Mouse (Mus musculus) heart, postnatal 0 days (tissue): Measurements from ENCODE around the gene Tmem132c. TPM values are rescaled to one million over a fixed set of nuclear protein-coding genes. Genes with fewer than 3 reads are reported as not detected.

Source experiments
- ATAC-seq: fragments of 200-750 bp; cut with Nextera tagmentation; 2 replicates; pipeline ENCODE4 v1.8.0; 2017; ENCODE audit warnings: low read depth, moderate number of reproducible peaks, moderate library complexity; ENCODE audit not compliant: insufficient read depth
- DNase-seq: peaks from one replicate; pipeline ENCODE4 v3.0.0-alpha.2; 2016; ENCODE audit warnings: low spot score
- H3K27ac ChIP-seq: fragments of 300-500 bp; sonication (generic); 2 replicates; pipeline ENCODE4 v1.5.1; 2014; ENCODE audit warnings: low read depth, mild to moderate bottlenecking
- H3K27me3 ChIP-seq: fragments of 300-500 bp; sonication (generic); 2 replicates; pipeline ENCODE4 v1.6.1; 2014; ENCODE audit warnings: low read length, mixed read lengths; ENCODE audit not compliant: control insufficient read depth, insufficient read depth
- H3K36me3 ChIP-seq: fragments of 300-500 bp; sonication (generic); replicated peaks from 2 replicates; pipeline ENCODE4 v1.6.1; 2014; ENCODE audit warnings: low read length, mixed read lengths; ENCODE audit not compliant: control insufficient read depth, insufficient read depth
- H3K4me1 ChIP-seq: fragments of 300-500 bp; sonication (generic); 2 replicates; pipeline ENCODE4 v1.6.1; 2014; ENCODE audit warnings: antibody characterized with exemption; ENCODE audit not compliant: control insufficient read depth, insufficient read depth
- H3K4me2 ChIP-seq: fragments of 300-500 bp; sonication (generic); 2 replicates; pipeline ENCODE4 v1.6.1; 2014; ENCODE audit warnings: low read depth, mild to moderate bottlenecking, low read length, moderate library complexity
- H3K4me3 ChIP-seq: fragments of 300-500 bp; sonication (generic); 2 replicates; pipeline ENCODE4 v1.5.1; 2014; ENCODE audit warnings: low read depth, low read length
- H3K9ac ChIP-seq: fragments of 300-500 bp; sonication (generic); replicated peaks from 2 replicates; pipeline ENCODE4 v1.6.1; 2014; ENCODE audit warnings: low read depth, low read length, mixed read lengths
- H3K9me3 ChIP-seq: fragments of 300-500 bp; sonication (generic); replicated peaks from 2 replicates; pipeline ENCODE4 v1.6.1; 2016; ENCODE audit warnings: low read length; ENCODE audit not compliant: control insufficient read depth
- CTCF ChIP-seq: IDR thresholded peaks from 2 replicates; pipeline ENCODE4 v1.5.1; 2016; ENCODE audit warnings: antibody characterized with exemption, control low read depth, low read depth
- EP300 ChIP-seq: IDR thresholded peaks from 2 replicates; pipeline ENCODE4 v1.6.1; 2016; ENCODE audit warnings: antibody characterized with exemption, low read depth
- WGBS: fragments of 180-500 bp; shearing (Covaris S2); extraction: QIAGEN DNeasy Blood & Tissue Kit; methylation state at CpG from one replicate; pipeline ENCODE4 v1.1.7; 2014; 5-methylcytosine and 5-hydroxymethylcytosine counted together
- polyA plus RNA-seq: library from polyadenylated mRNA; unstranded; fragments of >200 nt; fragmentation: Nextera tagmentation; extraction: Ambion mirVana; gene quantifications from 2 replicates; pipeline ENCODE4 v1.2.1, GENCODE M21; 2015
- total RNA-seq: library from RNA; depleted of rRNA; stranded (reverse); fragments of >200 nt; gene quantifications from 2 replicates; pipeline ENCODE4 v1.2.3, GENCODE M21; 2014; ENCODE audit warnings: low replicate concordance

Tmem132c gene
- total and polyA plus RNA-seq, 2 experiments from 2014 or later, result 0.16 to 1.0 TPM

DNA sequence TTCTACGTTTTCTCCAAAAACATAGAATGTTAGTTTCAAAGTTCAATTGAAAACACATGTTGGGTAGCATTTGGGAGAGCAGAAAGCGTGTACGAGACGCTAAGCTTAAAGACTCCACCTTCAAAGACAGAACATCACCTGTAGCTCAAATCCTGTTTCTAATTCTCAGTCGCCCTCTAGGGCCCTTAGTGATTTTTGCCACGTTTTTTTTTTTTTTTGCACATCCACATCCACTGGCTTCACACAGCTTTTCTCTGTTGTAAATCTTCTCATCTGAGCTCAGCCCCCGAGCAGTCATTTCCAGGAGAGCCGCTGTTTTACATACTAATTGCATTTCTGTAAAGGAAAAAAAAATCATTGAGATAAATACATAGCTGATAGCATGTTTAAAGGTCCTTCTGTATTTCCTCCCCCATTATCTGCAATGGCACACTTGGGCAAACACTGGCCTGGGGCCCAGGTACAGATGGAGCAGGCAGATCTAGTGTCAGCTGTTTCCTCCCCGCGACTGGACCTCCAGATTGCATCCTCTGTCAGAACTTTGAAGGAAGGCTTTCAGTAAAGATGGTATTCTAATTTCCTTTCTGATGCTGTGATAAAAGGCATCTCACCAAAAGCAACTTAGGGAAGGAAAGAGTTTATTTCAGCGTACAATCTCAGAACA is 15.5 kb downstream of the Tmem132c start:
- Histone ChIP-seq H3K4me2 (no peak overlapping the region), H3K9ac (no peak overlapping the region), H3K27ac (no peak overlapping the region), H3K36me3 (no peaks in the 10 kb centered on the region), H3K27me3 (no peaks in the 10 kb centered on the region), H3K9me3 (0 out of 2 replicates have a peak, but pooled peaks cover 5% of the 10 kb centered on the region), H3K4me3 (no peak overlapping the region), H3K4me1 (no peaks in the 10 kb centered on the region)
- no peak for TF ChIP-seq CTCF
- no peak for TF ChIP-seq EP300
- 63% methylated on average over 11 of the region's 11 CpGs for WGBS
- ATAC-seq (no peak), DNase-seq (no peak)

DNA sequence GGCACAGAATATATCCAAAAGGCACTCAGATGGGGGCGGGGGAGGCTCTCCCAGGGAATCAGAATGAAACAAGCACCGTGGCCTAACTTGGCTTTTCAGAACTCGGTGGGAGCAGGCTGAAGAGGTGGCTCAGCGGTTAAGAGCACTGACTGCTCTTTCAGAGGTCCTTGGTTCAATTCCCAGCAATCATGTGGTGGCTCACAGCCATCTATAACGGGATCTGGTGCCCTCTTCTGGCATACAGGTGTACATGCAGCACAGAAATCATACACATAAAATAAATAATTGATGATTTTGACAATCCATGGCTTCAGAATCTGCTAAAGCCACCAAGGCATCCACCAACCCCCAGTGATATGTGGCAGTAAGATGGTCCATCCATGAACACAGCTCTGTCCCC is 20.5 kb downstream of the Tmem132c start:
- ATAC-seq (no peak), DNase-seq (no peak)
- TF ChIP-seq CTCF (no peak), EP300 (no peak)

DNA sequence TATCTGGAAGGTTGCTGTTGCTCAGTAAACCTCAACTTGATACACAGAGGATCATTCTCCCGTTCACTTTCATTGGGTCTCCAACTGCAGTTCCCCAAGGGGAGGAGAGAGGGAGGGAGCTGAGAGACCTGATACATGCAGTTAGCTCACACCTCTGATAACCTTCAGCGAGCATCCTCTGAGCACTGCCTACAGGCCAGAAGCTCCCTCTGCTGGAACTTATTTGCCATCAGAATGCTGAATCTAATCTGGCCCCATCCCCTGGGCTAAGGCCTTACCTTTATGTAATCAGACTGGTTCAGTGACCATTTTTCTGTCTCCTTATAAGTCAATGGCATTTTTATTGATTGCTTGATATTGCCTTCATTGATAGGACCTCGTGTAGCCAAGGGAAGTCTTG is 29.5 kb downstream of the Tmem132c start:
- H3K9ac ChIP-seq, result no peak overlapping the region
- H3K9me3 ChIP-seq, result no peaks in the 10 kb centered on the region
- H3K27ac ChIP-seq, result no peak overlapping the region
- H3K27me3 ChIP-seq, result no peaks in the 10 kb centered on the region
- DNase-seq (no peak), ATAC-seq (no peak)
- no peaks in the 10 kb centered on the region for H3K4me1 ChIP-seq
- WGBS, result 26% methylated on average over 3 of the region's 3 CpGs
- no peak overlapping the region for H3K4me2 ChIP-seq
- no peaks in the 10 kb centered on the region for H3K36me3 ChIP-seq
- H3K4me3 ChIP-seq, result no peak overlapping the region
- TF ChIP-seq CTCF, result no peak
- TF ChIP-seq EP300, result no peak

More for the DNA sequence above, 20.5 kb downstream of the Tmem132c start:
- Histone ChIP-seq H3K27ac (no peak overlapping the region), H3K9me3 (no peaks in the 10 kb centered on the region), H3K4me3 (no peak overlapping the region), H3K9ac (no peak overlapping the region), H3K27me3 (no peaks in the 10 kb centered on the region), H3K4me1 (no peaks in the 10 kb centered on the region), H3K4me2 (no peak overlapping the region), H3K36me3 (no peaks in the 10 kb centered on the region)
- 77% methylated on average over 5 of the region's 5 CpGs for WGBS

DNA sequence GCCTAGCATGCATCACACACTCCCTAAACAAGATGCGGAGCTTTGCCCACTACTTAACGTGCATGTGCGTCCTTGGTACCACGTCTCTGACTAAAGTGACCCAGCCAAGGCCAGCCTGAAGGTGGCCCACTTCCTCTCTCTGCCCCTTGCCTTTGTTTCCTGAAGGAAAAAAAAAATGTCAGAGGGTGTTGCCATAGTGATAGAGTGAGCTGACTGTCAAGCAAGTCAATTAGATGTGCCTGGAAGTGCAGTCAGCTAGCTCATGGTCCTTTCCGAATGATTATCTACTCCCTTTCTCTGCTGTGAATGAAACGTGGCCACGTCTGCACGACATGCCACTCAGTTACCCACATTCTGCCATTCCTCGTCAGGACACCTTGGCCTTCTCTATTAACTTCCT is 37.9 kb downstream of the Tmem132c start:
- no peak overlapping the region for H3K9ac ChIP-seq

DNA sequence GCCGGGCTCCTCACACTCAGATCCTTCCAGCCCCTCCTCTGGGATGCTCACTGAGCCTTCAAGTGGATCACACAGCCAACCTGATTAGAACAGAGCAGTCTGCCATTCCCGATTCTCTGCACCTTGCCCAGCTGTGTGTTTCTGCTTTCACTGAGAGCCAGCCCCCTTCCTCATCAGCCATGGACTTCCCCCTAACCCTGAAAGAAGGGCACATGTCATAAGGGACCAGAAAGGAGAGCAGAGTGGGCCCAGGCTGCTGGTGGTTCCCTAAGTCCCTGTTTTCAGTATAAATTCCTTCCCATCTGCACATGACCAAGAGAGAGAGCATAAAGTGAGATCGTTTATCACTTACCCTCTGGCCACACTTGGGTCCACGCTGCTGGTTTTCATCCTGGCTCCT is 39.6 kb downstream of the Tmem132c start:
- Histone ChIP-seq H3K9me3 (no peaks in the 10 kb centered on the region), H3K9ac (no peak overlapping the region), H3K4me2 (no peak overlapping the region), H3K4me1 (no peaks in the 10 kb centered on the region), H3K27me3 (no peaks in the 10 kb centered on the region), H3K27ac (no peak overlapping the region), H3K4me3 (no peak overlapping the region), H3K36me3 (no peaks in the 10 kb centered on the region)
- no peak for ATAC-seq
- 51% methylated on average over 4 of the region's 4 CpGs for WGBS
- DNase-seq, result no peak
- no peak for TF ChIP-seq CTCF
- TF ChIP-seq EP300, result no peak

More for the DNA sequence above, 37.9 kb downstream of the Tmem132c start:
- DNase-seq, result no peak
- Histone ChIP-seq H3K27me3 (no peaks in the 10 kb centered on the region), H3K9me3 (no peaks in the 10 kb centered on the region), H3K4me1 (no peaks in the 10 kb centered on the region), H3K4me3 (no peak overlapping the region), H3K27ac (no peak overlapping the region), H3K4me2 (no peak overlapping the region), H3K36me3 (no peaks in the 10 kb centered on the region)
- ATAC-seq, result no peak
- TF ChIP-seq EP300 (no peak), CTCF (no peak)
- WGBS, result 73% methylated on average over 9 of the region's 9 CpGs

DNA sequence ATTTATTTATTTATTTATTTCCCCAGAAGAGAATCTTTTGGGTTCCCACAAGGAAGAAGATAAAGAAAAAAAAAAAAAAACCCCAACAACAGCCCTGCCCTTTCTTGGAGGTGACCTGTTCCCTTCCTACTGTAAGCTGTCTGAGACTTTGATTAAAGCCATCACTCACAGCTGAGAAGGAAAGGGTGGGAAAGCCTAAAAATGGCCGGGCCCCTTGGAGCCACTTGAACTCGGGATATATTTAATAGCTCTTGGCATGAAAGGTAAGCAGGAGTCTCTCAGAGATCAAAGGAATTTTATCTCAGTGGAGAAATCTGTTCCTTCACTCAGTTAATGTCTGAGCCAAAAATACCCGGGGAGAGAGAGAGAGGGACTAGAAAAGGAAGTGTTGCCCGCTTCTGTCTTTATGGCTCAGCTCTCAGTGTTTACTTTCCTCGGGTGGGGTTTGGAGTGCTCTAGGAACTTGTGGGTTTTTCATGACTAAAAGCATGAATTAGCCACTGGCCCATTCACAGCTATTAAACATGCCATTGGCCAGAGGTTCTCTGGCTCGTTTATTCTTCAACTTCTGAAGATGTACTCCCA is 41.0 kb downstream of the Tmem132c start:
- Histone ChIP-seq H3K4me1 (no peaks in the 10 kb centered on the region), H3K27ac (no peak overlapping the region), H3K27me3 (no peaks in the 10 kb centered on the region), H3K4me3 (no peak overlapping the region), H3K9ac (no peak overlapping the region), H3K36me3 (no peaks in the 10 kb centered on the region), H3K9me3 (no peaks in the 10 kb centered on the region), H3K4me2 (no peak overlapping the region)
- ATAC-seq (no peak), DNase-seq (no peak)
- TF ChIP-seq EP300 (no peak), CTCF (no peak)
- WGBS, result 14% methylated on average over 6 of the region's 6 CpGs
